Mouse (Mus musculus) small intestine, adult 2 months (tissue): ENCODE results near the gene Scrn1. TPM values are rescaled to one million over a fixed set of nuclear protein-coding genes. Genes with fewer than 3 reads are reported as not detected.

Source experiments
- H3K27ac ChIP-seq: fragments of 200-500 bp; 2 replicates; pipeline ENCODE4 v1.5.1; 2012; ENCODE audit warnings: low read depth, low read length, control low read depth, inconsistent platforms; ENCODE audit not compliant: insufficient read depth
- H3K27me3 ChIP-seq: fragments of 200-500 bp; 2 replicates; pipeline ENCODE4 v1.6.1; 2012; ENCODE audit warnings: mild to moderate bottlenecking, moderate library complexity, low read length, inconsistent platforms; ENCODE audit not compliant: control insufficient read depth, insufficient read depth
- H3K36me3 ChIP-seq: fragments of 200-500 bp; 2 replicates; pipeline ENCODE4 v1.6.1; 2012; ENCODE audit warnings: mild to moderate bottlenecking, low read length, control low read depth, inconsistent platforms; ENCODE audit not compliant: control insufficient read depth, insufficient read depth
- H3K4me1 ChIP-seq: fragments of 200-500 bp; 2 replicates; pipeline ENCODE4 v1.6.1; 2012; ENCODE audit warnings: low read length, inconsistent platforms, mixed read lengths; ENCODE audit not compliant: control insufficient read depth, insufficient read depth, insufficient read length
- H3K4me3 ChIP-seq: fragments of 200-500 bp; 2 replicates; pipeline ENCODE4 v1.5.1; 2012; ENCODE audit warnings: low read depth, mild to moderate bottlenecking, control low read depth, inconsistent platforms, low read length, moderate library complexity
- CTCF ChIP-seq: fragments of 200-500 bp; IDR thresholded peaks from 2 replicates; pipeline ENCODE4 v1.5.1; 2012; ENCODE audit warnings: low read depth, mild to moderate bottlenecking, control low read depth, inconsistent platforms, low read length, moderate library complexity, mixed read lengths; ENCODE audit not compliant: insufficient replicate concordance, insufficient read length; ENCODE audit errors: extremely low read depth
- POLR2A ChIP-seq: fragments of 200-500 bp; IDR thresholded peaks from 2 replicates; pipeline ENCODE4 v1.6.1; 2012; ENCODE audit warnings: low read depth, mild to moderate bottlenecking, control low read depth, inconsistent platforms, low read length, moderate library complexity
- WGBS: fragments of 180-500 bp; shearing (Covaris S2); methylation state at CpG from one replicate; pipeline ENCODE4 v1.1.7; 2018; 5-methylcytosine and 5-hydroxymethylcytosine counted together
- polyA plus RNA-seq: library from polyadenylated mRNA; depleted of rRNA; stranded (reverse); fragments of >200 nt; gene quantifications from 2 replicates; pipeline ENCODE4 v1.2.3, GENCODE M21; 2012; rRNA removed

Scrn1 gene
- polyA plus RNA-seq: 0.48 and 0.53 TPM in 2 replicates

DNA sequence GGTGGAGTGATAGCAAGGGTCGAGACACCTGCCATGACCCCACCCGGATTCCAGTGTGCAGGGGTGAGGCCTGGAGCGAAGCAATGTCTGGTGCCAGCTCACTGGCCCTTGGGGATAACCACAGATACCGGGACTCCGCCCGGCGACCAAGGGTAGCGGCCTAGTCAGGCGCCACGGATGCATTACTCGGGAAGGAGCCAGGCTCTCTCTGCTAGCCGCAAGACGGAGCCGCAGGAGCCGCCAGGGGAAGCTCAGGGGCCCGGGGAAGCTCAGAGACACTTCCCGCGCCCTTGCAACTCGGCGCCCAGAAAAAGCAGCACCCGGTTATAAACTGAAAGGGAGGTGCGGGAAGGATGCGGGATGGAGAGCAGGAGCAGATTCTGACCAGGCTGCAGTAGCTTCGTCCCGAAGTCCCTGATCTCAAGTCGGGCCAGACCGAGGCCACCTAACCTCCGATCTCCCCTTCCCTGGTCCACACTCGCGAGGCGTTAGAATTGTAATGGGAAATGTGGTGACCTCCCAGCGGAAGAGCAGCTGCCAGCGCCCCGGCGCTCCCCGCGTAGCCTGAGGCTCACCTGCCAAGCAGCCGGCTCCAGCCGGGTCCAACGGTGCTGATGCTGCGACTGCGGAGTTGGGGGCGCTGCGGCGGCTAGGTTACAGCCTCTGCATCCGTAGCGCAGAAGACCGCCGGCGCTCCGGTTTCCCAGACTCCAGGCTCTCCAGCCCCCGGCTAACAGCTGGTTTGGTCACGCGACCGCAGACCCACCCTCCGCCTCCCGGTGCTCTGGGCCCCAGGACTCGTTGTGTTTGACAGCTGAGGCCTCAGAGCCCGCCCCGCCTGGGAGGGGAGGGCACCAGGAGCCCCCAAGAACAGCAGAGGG lies at the start of gene Scrn1:
TSS of gene Scrn1 (minus strand) at position 825 of the 881 bp plus-strand sequence.
- Histone ChIP-seq H3K27ac (no peak within 1 kb of the TSS), H3K4me1 (peaks cover 8% of the 10 kb centered on the region), H3K27me3 (peaks cover 10% of the 10 kb centered on the region; the same call in 1 of the 2 replicates), H3K4me3 (peak within 1 kb of the TSS; percentile 57), H3K36me3 (no peaks in the 10 kb centered on the region)
- TF ChIP-seq CTCF (peak; percentile 12; the same call in 1 of the 2 replicates), POLR2A (no peak)
- WGBS: 2% methylated on average over 60 of the region's 60 CpGs

GRCm38 (mm10) chr6:54606241-54606640 lies 40.0 kb upstream of the Scrn1 start:
- H3K36me3 ChIP-seq: peaks cover 9% of the 10 kb centered on the region; the same call in 1 of the 2 replicates
- no peak overlapping the region for H3K27ac ChIP-seq
- TF ChIP-seq POLR2A: no peak
- no peak for TF ChIP-seq CTCF
- no peaks in the 10 kb centered on the region for H3K27me3 ChIP-seq
- peaks cover 3% of the 10 kb centered on the region; the same call in 1 of the 2 replicates for H3K4me1 ChIP-seq
- H3K4me3 ChIP-seq: no peak overlapping the region
- WGBS: 67% methylated on average over 4 of the region's 4 CpGs

DNA sequence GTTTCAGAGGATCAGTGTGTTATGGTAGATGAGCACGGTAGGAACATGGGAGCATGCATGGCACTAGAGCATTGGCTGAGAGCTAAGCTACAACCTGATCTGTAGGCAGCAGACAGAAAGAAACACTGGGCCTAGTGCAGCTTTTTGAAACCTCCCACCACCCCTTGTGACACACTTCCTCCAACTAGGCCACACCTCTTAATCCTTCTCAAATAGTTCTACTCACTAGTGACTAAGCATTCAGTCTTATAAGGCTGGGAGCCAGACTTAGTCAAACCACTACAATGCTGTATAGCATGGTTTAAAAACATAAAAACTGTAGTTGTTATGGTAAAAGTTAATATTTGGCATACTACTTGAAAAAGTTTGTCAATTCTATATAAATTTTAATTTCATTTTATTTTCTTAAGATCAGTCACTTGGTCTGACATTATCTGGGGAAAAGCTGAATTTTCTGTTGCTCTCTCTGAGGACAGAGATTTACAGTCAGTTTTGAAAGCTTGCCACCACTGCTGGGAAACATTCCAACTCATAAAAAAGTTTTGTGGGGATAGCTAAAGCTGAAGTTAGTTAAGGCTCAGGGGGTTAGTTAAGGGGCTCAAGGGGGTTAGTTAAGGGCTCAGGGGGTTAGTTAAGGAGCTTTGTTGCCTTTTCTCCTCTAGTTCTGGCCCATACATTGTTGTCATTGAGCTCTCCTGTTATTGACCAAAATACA lies 37.9 kb upstream of the Scrn1 start:
- Histone ChIP-seq H3K27me3 (no peaks in the 10 kb centered on the region), H3K4me1 (peaks cover 11% of the 10 kb centered on the region; the same call in 1 of the 2 replicates), H3K4me3 (no peak overlapping the region), H3K27ac (no peak overlapping the region), H3K36me3 (peaks cover 9% of the 10 kb centered on the region; the same call in 1 of the 2 replicates)
- TF ChIP-seq CTCF: no peak
- TF ChIP-seq POLR2A: no peak
- WGBS: 95% methylated on average over 1 of the region's 1 CpGs

DNA sequence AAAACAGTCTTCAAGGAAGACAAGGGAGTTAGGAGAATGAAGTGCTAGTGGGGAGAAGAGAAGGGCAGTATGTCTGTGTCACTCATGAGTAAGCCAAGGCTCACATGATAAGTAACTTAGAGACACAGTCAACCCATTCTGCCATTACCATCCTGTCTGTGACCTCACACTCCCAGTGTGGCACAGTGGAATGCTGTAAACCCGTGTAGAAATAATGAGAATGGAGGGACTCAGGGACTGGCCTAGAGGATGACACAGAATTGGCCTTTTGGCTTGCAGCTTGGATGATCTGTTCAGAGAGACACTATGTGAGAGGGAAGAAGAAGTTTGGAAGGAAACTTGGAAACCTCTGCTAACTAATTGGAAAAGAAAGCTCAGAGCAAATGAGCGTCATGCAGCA lies 36.6 kb upstream of the Scrn1 start:
- WGBS: 87% methylated on average over 2 of the region's 2 CpGs
- Histone ChIP-seq H3K27me3 (no peaks in the 10 kb centered on the region), H3K27ac (no peak overlapping the region), H3K4me1 (peaks cover 11% of the 10 kb centered on the region; the same call in 1 of the 2 replicates), H3K4me3 (no peak overlapping the region), H3K36me3 (peaks cover 8% of the 10 kb centered on the region; the same call in 1 of the 2 replicates)
- TF ChIP-seq CTCF: no peak
- no peak for TF ChIP-seq POLR2A

DNA sequence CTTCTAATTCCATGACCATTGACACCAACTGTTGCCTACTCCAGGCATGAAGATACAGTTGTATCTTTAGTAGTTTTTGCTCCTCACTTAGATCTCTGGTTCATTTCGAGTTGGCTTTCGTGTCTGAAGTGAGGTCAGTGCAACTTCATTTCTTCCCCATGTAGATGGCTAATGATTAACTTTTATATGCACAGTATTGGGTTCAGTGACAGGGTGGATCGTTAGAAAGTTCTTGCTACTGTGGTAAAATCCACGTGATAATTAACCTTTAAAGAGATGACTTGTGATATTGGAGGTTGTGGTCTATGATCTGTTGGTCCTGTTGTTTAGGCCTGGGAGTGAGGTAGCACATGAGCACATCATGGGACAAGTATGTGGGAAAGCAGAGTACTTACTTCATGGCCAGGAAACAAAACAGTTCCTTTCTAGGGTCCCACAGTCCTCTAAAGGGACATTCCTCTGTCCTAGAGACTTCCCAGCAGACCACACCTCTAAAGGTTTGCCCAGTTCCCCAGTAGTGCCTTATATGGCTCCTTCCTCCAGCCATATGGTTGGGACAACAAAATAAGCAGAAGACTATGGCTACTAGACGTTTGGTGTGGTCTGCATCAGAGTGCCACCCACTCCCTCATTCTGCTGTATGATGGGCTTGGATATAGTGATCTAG lies 34.5 kb upstream of the Scrn1 start:
- no peak for TF ChIP-seq POLR2A
- no peak for TF ChIP-seq CTCF
- Histone ChIP-seq H3K27me3 (no peaks in the 10 kb centered on the region), H3K36me3 (peaks cover 5% of the 10 kb centered on the region; the same call in 1 of the 2 replicates), H3K4me1 (peaks cover 18% of the 10 kb centered on the region; the same call in 1 of the 2 replicates), H3K27ac (peak overlapping the region; percentile 90), H3K4me3 (no peak overlapping the region)
- 24% methylated on average over 5 of the region's 5 CpGs for WGBS

DNA sequence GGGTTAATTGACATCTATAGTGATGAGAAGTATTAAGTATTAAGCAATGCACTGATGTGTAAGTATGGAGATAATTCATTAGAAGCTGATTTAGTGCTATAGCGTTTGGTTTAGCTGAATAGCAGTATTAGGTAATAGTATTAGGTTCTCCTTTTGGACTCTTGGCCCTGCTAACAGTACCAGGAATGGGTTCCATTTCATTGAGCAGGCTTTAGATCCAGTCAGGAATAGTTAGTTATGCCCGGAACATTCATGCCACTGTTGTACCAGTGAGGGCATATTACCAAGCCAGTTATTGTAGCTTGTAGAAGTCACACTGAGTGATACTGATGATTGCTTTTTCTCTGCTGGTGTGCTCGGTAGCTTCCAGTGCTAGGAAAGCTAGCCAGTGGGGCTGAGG lies 31.4 kb upstream of the Scrn1 start:
- Histone ChIP-seq H3K27ac (no peak overlapping the region), H3K27me3 (no peaks in the 10 kb centered on the region), H3K36me3 (peaks cover 2% of the 10 kb centered on the region; the same call in 1 of the 2 replicates), H3K4me3 (no peak overlapping the region), H3K4me1 (peaks cover 18% of the 10 kb centered on the region; the same call in 1 of the 2 replicates)
- WGBS: 75% methylated on average over 3 of the region's 3 CpGs
- no peak for TF ChIP-seq POLR2A
- no peak for TF ChIP-seq CTCF

- H3K4me3 ChIP-seq: no peak within 1 kb of the TSS
- H3K27ac ChIP-seq: peak within 1 kb of the TSS; percentile 22
- H3K4me1 ChIP-seq: peaks cover 18% of the 10 kb centered on the region; the same call in 1 of the 2 replicates
- no peaks in the 10 kb centered on the region for H3K27me3 ChIP-seq
- H3K36me3 ChIP-seq: peaks cover 2% of the 10 kb centered on the region; the same call in 1 of the 2 replicates
- WGBS: 72% methylated on average over 4 of the region's 4 CpGs
- no peak for TF ChIP-seq POLR2A
- TF ChIP-seq CTCF: no peak
Observed at GRCm38 (mm10) chr6:54597208-54597607, 30.9 kb upstream of the Scrn1 start, which contains the start of gene Fkbp14. Fkbp14 (minus strand) TSS chr6:54597308.
